Mouse (Mus musculus) intestine, postnatal 0 days (tissue): ENCODE data around the gene Gm49325. TPM values are rescaled to one million over a fixed set of nuclear protein-coding genes. Genes with fewer than 3 reads are reported as not detected.

Experiments
- ATAC-seq: fragments of 200-750 bp; cut with Nextera tagmentation; 2 replicates; pipeline ENCODE4 v1.8.0; 2017; ENCODE audit warnings: mild to moderate bottlenecking, moderate TSS enrichment, moderate library complexity
- H3K27ac ChIP-seq: fragments of 300-500 bp; sonication (generic); 2 replicates; pipeline ENCODE4 v1.5.1; 2014; ENCODE audit warnings: mild to moderate bottlenecking, low read depth, low read length, moderate library complexity
- H3K27me3 ChIP-seq: fragments of 300-500 bp; sonication (generic); replicated peaks from 2 replicates; pipeline ENCODE4 v1.6.1; 2014; ENCODE audit warnings: low read length, mixed read lengths; ENCODE audit not compliant: control insufficient read depth, insufficient read depth
- H3K36me3 ChIP-seq: fragments of 300-500 bp; sonication (generic); 2 replicates; pipeline ENCODE4 v1.6.1; 2014; ENCODE audit warnings: mild to moderate bottlenecking, moderate library complexity; ENCODE audit not compliant: control insufficient read depth, insufficient read depth
- H3K4me1 ChIP-seq: fragments of 300-500 bp; sonication (generic); replicated peaks from 2 replicates; pipeline ENCODE4 v1.6.1; 2014; ENCODE audit warnings: antibody characterized with exemption, low read length, mixed read lengths; ENCODE audit not compliant: control insufficient read depth, insufficient read depth
- H3K4me2 ChIP-seq: fragments of 300-500 bp; sonication (generic); replicated peaks from 2 replicates; pipeline ENCODE4 v1.6.1; 2014; ENCODE audit warnings: low read depth, mild to moderate bottlenecking, moderate library complexity
- H3K4me3 ChIP-seq: fragments of 300-500 bp; sonication (generic); 2 replicates; pipeline ENCODE4 v1.5.1; 2014; ENCODE audit warnings: low read depth, low read length
- H3K9ac ChIP-seq: fragments of 300-500 bp; sonication (generic); 2 replicates; pipeline ENCODE4 v1.6.1; 2014; ENCODE audit warnings: mild to moderate bottlenecking, low read depth, low read length
- H3K9me3 ChIP-seq: fragments of 300-500 bp; sonication (generic); 2 replicates; pipeline ENCODE4 v1.6.1; 2016; ENCODE audit warnings: mixed run types; ENCODE audit not compliant: control insufficient read depth
- CTCF ChIP-seq: sonication (generic); IDR thresholded peaks from 2 replicates; pipeline ENCODE4 v1.5.1; 2016; ENCODE audit warnings: low read depth, mild to moderate bottlenecking, control low read depth, antibody characterized with exemption, moderate library complexity
- WGBS: fragments of 180-500 bp; shearing (Covaris S2); extraction: QIAGEN DNeasy Blood & Tissue Kit; methylation state at CpG from one replicate; pipeline ENCODE4 v1.1.7; 2014; 5-methylcytosine and 5-hydroxymethylcytosine counted together
- polyA plus RNA-seq: library from polyadenylated mRNA; unstranded; fragments of >200 nt; fragmentation: Nextera tagmentation; extraction: Ambion mirVana; gene quantifications from 2 replicates; pipeline ENCODE4 v1.2.1, GENCODE M21; 2015

The Gm49325 gene
- polyA plus RNA-seq, 1 experiment from 2014 or later, result 18.9 TPM

GRCm38 (mm10) chr10:77626036-77626435, 20.0 kb downstream of the Gm49325 start:
- Histone ChIP-seq H3K27ac (no peak overlapping the region; the same call in 1 of the 2 replicates), H3K4me2 (no peak overlapping the region), H3K9ac (no peak overlapping the region), H3K4me3 (no peak overlapping the region), H3K9me3 (no peaks in the 10 kb centered on the region), H3K4me1 (0 out of 2 replicates have a peak, but pooled peaks cover 3% of the 10 kb centered on the region), H3K27me3 (no peaks in the 10 kb centered on the region), H3K36me3 (0 out of 2 replicates have a peak, but pooled peaks cover under 1% of the 10 kb centered on the region)
- ATAC-seq, result no peak
- WGBS, result 62% methylated on average over 7 of the region's 7 CpGs
- no peak for TF ChIP-seq CTCF

GRCm38 (mm10) chr10:77626591-77626990, 20.6 kb downstream of the Gm49325 start:
- Histone ChIP-seq H3K36me3 (0 out of 2 replicates have a peak, but pooled peaks cover 6% of the 10 kb centered on the region), H3K4me2 (no peak overlapping the region), H3K9ac (no peak overlapping the region), H3K4me3 (no peak overlapping the region), H3K27ac (no peak overlapping the region), H3K27me3 (no peaks in the 10 kb centered on the region), H3K9me3 (no peaks in the 10 kb centered on the region), H3K4me1 (0 out of 2 replicates have a peak, but pooled peaks cover 3% of the 10 kb centered on the region)
- no peak for TF ChIP-seq CTCF
- 65% methylated on average over 7 of the region's 7 CpGs for WGBS
- no peak for ATAC-seq

- no peak overlapping the region for H3K9ac ChIP-seq
- no peaks in the 10 kb centered on the region for H3K27me3 ChIP-seq
- no peak overlapping the region for H3K27ac ChIP-seq
- 0 out of 2 replicates have a peak, but pooled peaks cover 3% of the 10 kb centered on the region for H3K4me1 ChIP-seq
- ATAC-seq, result peak; percentile 49; the same call in 1 of the 2 replicates
- TF ChIP-seq CTCF, result peak; percentile 98
- WGBS, result 55% methylated on average over 2 of the region's 2 CpGs
- H3K4me2 ChIP-seq, result no peak overlapping the region
- H3K36me3 ChIP-seq, result peaks cover 12% of the 10 kb centered on the region
- H3K9me3 ChIP-seq, result no peaks in the 10 kb centered on the region
- H3K4me3 ChIP-seq, result no peak overlapping the region
Observed at GRCm38 (mm10) chr10:77627497-77627896, 21.5 kb downstream of the Gm49325 start.

- WGBS, result 82% methylated on average over 3 of the region's 3 CpGs
- no peak for ATAC-seq
- no peak overlapping the region for H3K4me3 ChIP-seq
- TF ChIP-seq CTCF, result no peak
- H3K27me3 ChIP-seq, result no peaks in the 10 kb centered on the region
- no peaks in the 10 kb centered on the region for H3K9me3 ChIP-seq
- H3K4me1 ChIP-seq, result 0 out of 2 replicates have a peak, but pooled peaks cover 3% of the 10 kb centered on the region
- H3K9ac ChIP-seq, result no peak overlapping the region
- no peak overlapping the region for H3K27ac ChIP-seq
- H3K4me2 ChIP-seq, result no peak overlapping the region
- peaks cover 23% of the 10 kb centered on the region for H3K36me3 ChIP-seq
Observed at GRCm38 (mm10) chr10:77629163-77629562, 23.2 kb downstream of the Gm49325 start.

- Histone ChIP-seq H3K27me3 (no peaks in the 10 kb centered on the region), H3K36me3 (peaks cover 23% of the 10 kb centered on the region), H3K9me3 (no peaks in the 10 kb centered on the region), H3K4me1 (0 out of 2 replicates have a peak, but pooled peaks cover 3% of the 10 kb centered on the region), H3K4me3 (no peak overlapping the region), H3K9ac (no peak overlapping the region), H3K27ac (no peak overlapping the region), H3K4me2 (no peak overlapping the region)
- ATAC-seq, result no peak
- TF ChIP-seq CTCF, result peak; percentile 76
- WGBS, result 89% methylated on average over 1 of the region's 1 CpGs
Observed at GRCm38 (mm10) chr10:77629970-77630369, 24.0 kb downstream of the Gm49325 start.

GRCm38 (mm10) chr10:77634016-77634415, 28.0 kb downstream of the Gm49325 start:
- no peaks in the 10 kb centered on the region for H3K27me3 ChIP-seq
- H3K27ac ChIP-seq, result no peak overlapping the region
- H3K9me3 ChIP-seq, result no peaks in the 10 kb centered on the region
- TF ChIP-seq CTCF, result no peak
- no peak overlapping the region for H3K9ac ChIP-seq
- 54% methylated on average over 6 of the region's 6 CpGs for WGBS
- no peak overlapping the region for H3K4me2 ChIP-seq
- peaks cover 47% of the 10 kb centered on the region for H3K36me3 ChIP-seq
- H3K4me1 ChIP-seq, result no peaks in the 10 kb centered on the region
- ATAC-seq, result no peak
- no peak overlapping the region for H3K4me3 ChIP-seq
